Mouse (Mus musculus) ES-E14 (cell line): ENCODE data around the gene Zfyve27. TPM values are rescaled to one million over a fixed set of nuclear protein-coding genes. Genes with fewer than 3 reads are reported as not detected.

Experiments used
- DNase-seq: peaks from one replicate; pipeline ENCODE4 v3.0.0-alpha.2; 2013; ENCODE audit warnings: low read depth, low spot score
- H3K27ac ChIP-seq: 2 replicates; pipeline ENCODE4 v1.5.1; 2012; ENCODE audit warnings: low read depth, mild to moderate bottlenecking, low read length, moderate library complexity, mixed read lengths; ENCODE audit not compliant: poor library complexity, insufficient read depth, severe bottlenecking
- H3K36me3 ChIP-seq: 2 replicates; pipeline ENCODE4 v1.6.1; 2012; ENCODE audit warnings: mild to moderate bottlenecking, low read length, moderate library complexity, mixed read lengths; ENCODE audit not compliant: control insufficient read depth, poor library complexity, insufficient read depth, severe bottlenecking
- H3K4me1 ChIP-seq, 2 experiments: fragments of 150-350 bp in 1 of 2; sonication (generic) in 1 of 2; 2 replicates each; pipeline ENCODE4 v1.6.1; 2012; ENCODE audit warnings: low read length in 2 of 2, mild to moderate bottlenecking in 1 of 2, mixed read lengths in 1 of 2; ENCODE audit not compliant: control insufficient read depth in 2 of 2, insufficient read depth in 2 of 2, poor library complexity in 1 of 2
- H3K4me3 ChIP-seq, 2 experiments: fragments of 150-350 bp in 1 of 2; sonication (generic) in 1 of 2; 2 replicates each; pipeline ENCODE4 v1.5.1; 2012; ENCODE audit warnings: low read length in 2 of 2, low read depth in 1 of 2, mild to moderate bottlenecking in 1 of 2, mixed read lengths in 1 of 2; ENCODE audit not compliant: insufficient read depth in 1 of 2, poor library complexity in 1 of 2, severe bottlenecking in 1 of 2
- H3K9ac ChIP-seq: 2 replicates; pipeline ENCODE4 v1.6.1; 2012; ENCODE audit warnings: low read depth, mild to moderate bottlenecking, low read length, mixed read lengths; ENCODE audit not compliant: poor library complexity, insufficient read depth, severe bottlenecking
- H3K9me3 ChIP-seq: fragments of 150-350 bp; sonication (generic); 2 replicates; pipeline ENCODE4 v1.6.1; 2012; ENCODE audit warnings: low read depth, mild to moderate bottlenecking, low read length; ENCODE audit not compliant: control insufficient read depth, insufficient read depth
- CHD2 ChIP-seq: IDR thresholded peaks from 2 replicates; pipeline ENCODE4 v1.6.1; 2014; ENCODE audit warnings: mild to moderate bottlenecking, low read depth, low read length, inconsistent platforms
- HCFC1 ChIP-seq: IDR thresholded peaks from 2 replicates; pipeline ENCODE4 v1.6.1; 2012; ENCODE audit warnings: low read length, inconsistent platforms, borderline replicate concordance; ENCODE audit not compliant: insufficient read depth
- MAFK ChIP-seq: IDR thresholded peaks from 2 replicates; pipeline ENCODE4 v1.6.1; 2014; ENCODE audit warnings: mild to moderate bottlenecking, low read depth, low read length, inconsistent platforms; ENCODE audit not compliant: insufficient read depth
- ZC3H11A ChIP-seq: IDR thresholded peaks from 2 replicates; pipeline ENCODE4 v1.6.1; 2012; ENCODE audit warnings: low read depth, mild to moderate bottlenecking, inconsistent platforms, low read length, borderline replicate concordance
- ZNF384 ChIP-seq: IDR thresholded peaks from 2 replicates; pipeline ENCODE4 v1.6.1; 2012; ENCODE audit warnings: low read depth, low read length, inconsistent platforms
- in situ Hi-C, 2 experiments: fragments of 600-800 bp; cut with MboI; formaldehyde crosslinking; loops; one replicate each; pipeline ENCODE4 v1.15.1; 2025; ENCODE audit warnings: low sequenced_read_pairs in 2 of 2, inconsistent platforms in 1 of 2; ENCODE audit not compliant: unreplicated experiment in 2 of 2
- total RNA-seq: library from RNA; depleted of rRNA; stranded (reverse); fragments of 300-350 nt; gene quantifications from 2 replicates; pipeline ENCODE4 v1.2.3, GENCODE M21; 2012

The Zfyve27 gene
- total RNA-seq, 1 experiment, result 45.9 TPM

GRCm38 (mm10) chr19:42166130-42166529, 2.4 kb downstream of the Zfyve27 start:
- Histone ChIP-seq H3K4me3 (no peak overlapping the region), H3K9ac (no peak overlapping the region), H3K4me1 (peaks cover 0 to 2% of the 10 kb centered on the region in 2 experiments; a peak in 1 of 4 replicates), H3K27ac (no peak overlapping the region), H3K36me3 (no peaks in the 10 kb centered on the region), H3K9me3 (no peaks in the 10 kb centered on the region)
- peak; percentile 52; the same call in 1 of the 2 replicates for TF ChIP-seq ZNF384
- no peak for TF ChIP-seq MAFK
- peak; percentile 76; the same call in 1 of the 2 replicates for TF ChIP-seq ZC3H11A
- in situ Hi-C loops, result no loop called here
- DNase-seq, result peak; percentile 78

DNA sequence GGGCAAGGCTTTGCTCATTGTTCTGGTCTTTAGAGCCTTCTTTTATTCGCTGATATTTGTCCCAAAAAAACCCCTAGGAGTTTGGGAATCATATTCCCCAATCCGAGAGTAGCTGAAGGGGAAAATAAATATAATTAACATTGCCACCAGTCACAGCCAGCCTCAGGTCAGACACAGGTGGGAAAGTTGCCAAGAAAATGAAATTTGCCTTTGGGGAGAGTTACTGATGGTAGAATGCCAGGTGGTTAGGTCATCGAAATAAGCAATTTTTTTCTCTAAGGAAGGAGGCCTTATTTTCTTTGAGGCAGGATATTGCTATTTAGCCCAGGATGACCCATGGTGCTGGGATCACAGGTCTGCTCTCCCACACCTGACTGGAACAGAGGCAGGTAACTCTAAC, 3.0 kb downstream of the Zfyve27 start:
- no peak for DNase-seq
- in situ Hi-C loops, result no loop called here

GRCm38 (mm10) chr19:42167489-42167888, 3.7 kb downstream of the Zfyve27 start:
- Histone ChIP-seq H3K9ac (no peak overlapping the region), H3K36me3 (no peaks in the 10 kb centered on the region), H3K9me3 (no peaks in the 10 kb centered on the region), H3K4me3 (no peak overlapping the region), H3K27ac (no peak overlapping the region), H3K4me1 (peaks cover 0 to 3% of the 10 kb centered on the region in 2 experiments; a peak in 1 of 4 replicates)
- no peak for DNase-seq
- in situ Hi-C loops, result no loop called here
- TF ChIP-seq ZNF384 (no peak), HCFC1 (no peak), CHD2 (no peak), MAFK (no peak), ZC3H11A (no peak)

More for the DNA sequence above, 3.0 kb downstream of the Zfyve27 start:
- H3K9me3 ChIP-seq, result no peaks in the 10 kb centered on the region
- H3K9ac ChIP-seq, result no peak overlapping the region
- no peak overlapping the region for H3K27ac ChIP-seq
- peaks cover 0 to 3% of the 10 kb centered on the region in 2 experiments; a peak in 1 of 4 replicates for H3K4me1 ChIP-seq
- no peaks in the 10 kb centered on the region for H3K36me3 ChIP-seq
- H3K4me3 ChIP-seq, result no peak overlapping the region
- no peak for TF ChIP-seq CHD2
- no peak for TF ChIP-seq MAFK
- TF ChIP-seq HCFC1, result no peak
- no peak for TF ChIP-seq ZC3H11A
- TF ChIP-seq ZNF384, result no peak

DNA sequence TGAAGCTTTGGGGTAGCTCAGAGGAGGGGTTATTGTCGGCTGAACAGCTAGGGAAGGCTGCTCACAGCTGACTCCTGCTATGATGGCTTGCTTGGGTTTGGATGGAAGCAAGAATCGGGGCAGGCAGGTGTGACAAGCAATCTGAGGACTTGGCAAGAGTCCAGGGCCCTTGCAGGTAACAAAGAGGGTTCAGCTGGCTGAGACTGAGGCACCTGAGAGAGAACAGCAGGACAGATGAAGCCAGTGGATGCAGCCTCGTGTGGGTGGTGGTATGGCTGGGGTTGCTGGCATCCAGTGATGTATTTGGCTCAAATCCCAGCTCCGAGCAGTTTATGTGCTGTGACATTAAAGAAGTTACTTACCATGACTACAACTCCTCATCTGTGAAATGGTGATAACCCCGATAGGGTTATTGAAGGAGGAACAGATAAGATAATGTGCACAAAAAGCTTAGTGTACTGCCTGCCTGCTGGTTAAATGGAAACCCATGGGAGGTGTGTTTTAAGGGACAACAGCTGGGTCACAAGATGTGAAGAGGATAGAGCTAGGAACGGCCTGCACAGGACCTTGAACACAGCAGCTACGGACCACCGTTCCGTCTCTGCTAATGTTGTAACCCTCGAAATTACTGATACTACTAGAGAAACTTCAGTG, 5.7 kb downstream of the Zfyve27 start:
- Histone ChIP-seq H3K9ac (no peak overlapping the region), H3K4me1 (peaks cover 0 to 3% of the 10 kb centered on the region in 2 experiments; a peak in 1 of 4 replicates), H3K4me3 (no peak overlapping the region), H3K27ac (no peak overlapping the region), H3K36me3 (no peaks in the 10 kb centered on the region), H3K9me3 (no peaks in the 10 kb centered on the region)
- no peak for TF ChIP-seq MAFK
- no peak for TF ChIP-seq ZC3H11A
- no peak for TF ChIP-seq HCFC1
- TF ChIP-seq ZNF384, result no peak
- TF ChIP-seq CHD2, result no peak
- in situ Hi-C loops, result no loop called here
- no peak for DNase-seq
